Mouse (Mus musculus): Measurements from ENCODE around the gene Gm5134. TPM values are rescaled to one million over a fixed set of nuclear protein-coding genes. Genes with fewer than 3 reads are reported as not detected.

The Gm5134 gene
- not detected for total RNA-seq (2021)
- long read RNA-seq, experiment 1, result 0 reads
- long read RNA-seq, experiment 2, result 0 reads

DNA sequence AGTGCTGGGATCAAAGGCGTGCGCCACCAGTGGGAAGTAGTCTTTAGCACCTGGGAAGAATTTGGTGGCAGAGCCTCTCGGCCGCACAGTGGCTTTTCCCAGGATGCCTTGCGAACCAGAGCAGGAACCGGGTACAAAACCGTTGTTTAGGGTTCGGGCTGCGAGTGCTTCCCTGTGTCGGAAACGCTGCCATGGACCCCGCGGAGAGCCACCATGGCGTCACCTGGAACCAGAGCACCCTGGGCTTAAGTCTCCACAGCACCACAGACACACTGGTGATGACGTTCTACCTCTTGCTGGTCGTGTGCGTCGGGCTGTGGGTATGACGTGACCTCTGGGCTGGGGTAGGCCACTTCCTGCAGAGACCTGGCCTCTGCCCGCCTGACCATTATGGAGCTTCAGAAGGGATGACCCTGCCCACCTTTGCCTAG is at the start of gene Gm5134:
TSS of gene Gm5134 (plus strand) at position 134 of the 431 bp plus-strand sequence.
- no peak for DNase-seq

DNA sequence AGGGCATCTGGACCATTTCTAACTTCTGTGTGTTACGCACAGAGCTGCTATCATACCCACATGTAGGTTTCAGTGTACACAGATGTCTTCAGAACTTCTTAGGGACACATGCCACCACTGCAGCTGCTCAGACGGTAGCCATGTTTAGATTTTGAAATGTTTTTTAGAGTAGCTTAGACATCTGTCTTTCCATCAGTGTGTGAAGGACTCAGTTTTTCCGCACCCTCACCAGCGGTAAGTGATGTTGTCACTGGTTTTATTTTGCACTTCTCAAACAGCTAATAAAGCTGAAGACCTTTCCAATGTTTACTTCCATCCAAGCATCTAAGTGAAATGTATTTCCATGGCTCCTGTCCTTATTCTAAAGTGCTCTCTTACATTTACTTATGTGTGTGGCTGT is 47.4 kb upstream of the Gm5134 start:
- no peak for DNase-seq

DNA sequence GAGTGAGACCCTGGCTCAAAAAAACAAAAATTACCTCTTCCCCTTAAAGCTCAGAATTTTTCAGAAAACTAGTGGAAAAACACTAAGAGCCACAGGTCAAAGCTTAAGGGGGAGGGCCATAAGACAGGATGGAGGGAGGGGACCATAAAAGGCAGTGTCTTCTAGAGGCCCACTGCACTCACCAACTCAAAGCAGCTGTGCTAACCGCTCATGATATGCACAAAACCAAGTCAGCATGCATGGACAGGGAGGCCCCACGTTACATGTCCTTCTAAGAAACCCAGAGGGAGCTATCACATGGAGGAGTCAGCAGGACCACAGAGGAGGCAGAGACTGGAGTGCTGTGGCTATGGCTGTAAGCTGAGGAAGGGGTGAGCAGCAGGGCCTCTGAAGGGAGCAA is 43.6 kb upstream of the Gm5134 start:
- DNase-seq, result no peak

DNA sequence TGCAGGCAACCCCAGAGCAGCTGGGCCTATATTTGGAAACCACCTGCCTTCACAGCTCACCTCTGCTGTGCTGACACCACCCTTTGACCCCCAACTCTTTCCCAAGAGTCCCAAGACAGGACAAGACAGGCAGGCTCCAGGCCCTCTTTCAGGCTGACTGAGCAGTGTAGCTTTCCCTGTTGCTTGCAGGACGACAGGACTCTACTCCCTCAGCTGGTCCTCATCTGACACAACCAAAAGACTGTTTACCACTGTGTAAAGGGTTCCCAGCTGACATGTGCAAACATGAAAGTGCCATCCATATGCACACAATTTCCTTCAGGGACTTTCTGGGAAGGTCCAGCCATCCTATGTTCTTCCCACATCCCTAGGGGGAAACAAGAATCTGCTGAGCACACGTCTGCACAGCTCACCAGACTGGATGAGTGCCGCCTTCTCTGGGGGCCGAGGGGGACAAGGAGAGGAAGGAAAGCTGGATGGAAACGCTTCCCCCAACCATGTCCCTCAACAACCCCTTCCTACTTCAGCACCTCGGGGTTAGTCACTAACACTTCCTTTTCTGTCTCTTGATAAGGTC is 41.2 kb upstream of the Gm5134 start:
- DNase-seq, result no peak

DNA sequence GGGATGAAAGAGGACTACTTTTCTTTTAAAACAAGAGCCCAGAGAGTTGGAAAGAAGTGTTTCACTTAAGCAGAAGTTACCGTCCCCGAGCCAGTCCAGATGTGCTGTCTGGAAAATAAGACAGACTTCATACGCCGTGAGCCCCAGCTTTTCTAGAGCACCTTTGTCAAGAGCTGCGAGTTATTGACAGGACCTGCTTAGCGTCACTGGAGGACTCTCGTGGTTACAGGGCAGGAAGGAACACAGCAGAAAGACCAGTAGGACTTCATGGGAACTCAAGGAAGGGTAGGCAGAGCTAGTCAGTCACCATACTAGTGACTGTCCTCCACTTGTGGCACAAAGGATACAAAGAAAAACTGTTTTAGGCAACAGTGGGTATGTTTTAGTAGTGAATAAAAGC is 38.8 kb upstream of the Gm5134 start:
- DNase-seq, result no peak

DNA sequence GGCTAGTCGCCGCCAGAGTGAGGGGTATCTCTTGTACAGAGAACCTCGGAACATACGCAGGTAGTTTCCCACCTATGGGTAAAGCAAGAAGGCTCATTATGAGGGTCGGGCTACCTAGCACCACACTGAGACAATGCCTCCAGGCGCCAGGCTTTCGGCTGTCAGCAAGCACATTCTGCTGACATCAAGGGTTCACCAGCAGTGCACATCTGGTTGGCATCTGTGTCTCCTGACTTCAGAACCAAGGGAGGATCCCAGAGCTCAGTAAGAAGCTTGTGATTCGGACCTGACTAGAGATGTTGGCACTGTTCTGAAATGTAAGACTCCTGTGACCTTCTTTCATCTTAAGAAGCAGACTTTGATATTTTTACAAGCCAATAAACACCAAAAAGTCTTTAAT is 37.5 kb upstream of the Gm5134 start:
- DNase-seq, result no peak

DNA sequence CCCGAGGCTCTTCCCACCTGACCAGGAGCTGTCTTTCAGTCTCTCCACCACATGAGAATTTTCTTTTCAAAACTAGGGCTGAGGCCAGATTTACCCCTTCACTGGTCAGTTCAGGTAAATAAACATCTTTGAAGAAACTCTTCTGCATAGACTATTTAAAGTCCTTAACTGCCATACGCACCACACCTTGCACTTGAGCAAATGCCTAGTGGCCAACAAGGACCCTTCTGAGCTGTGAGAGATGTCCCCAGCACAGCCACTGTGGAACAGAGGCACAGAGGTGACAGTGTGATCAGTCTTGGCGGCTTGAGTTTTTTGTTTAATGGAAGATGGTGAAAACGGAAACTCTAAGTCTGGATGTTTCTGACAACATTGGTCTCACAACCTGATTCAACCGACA is 35.3 kb upstream of the Gm5134 start:
- DNase-seq, result no peak

DNA sequence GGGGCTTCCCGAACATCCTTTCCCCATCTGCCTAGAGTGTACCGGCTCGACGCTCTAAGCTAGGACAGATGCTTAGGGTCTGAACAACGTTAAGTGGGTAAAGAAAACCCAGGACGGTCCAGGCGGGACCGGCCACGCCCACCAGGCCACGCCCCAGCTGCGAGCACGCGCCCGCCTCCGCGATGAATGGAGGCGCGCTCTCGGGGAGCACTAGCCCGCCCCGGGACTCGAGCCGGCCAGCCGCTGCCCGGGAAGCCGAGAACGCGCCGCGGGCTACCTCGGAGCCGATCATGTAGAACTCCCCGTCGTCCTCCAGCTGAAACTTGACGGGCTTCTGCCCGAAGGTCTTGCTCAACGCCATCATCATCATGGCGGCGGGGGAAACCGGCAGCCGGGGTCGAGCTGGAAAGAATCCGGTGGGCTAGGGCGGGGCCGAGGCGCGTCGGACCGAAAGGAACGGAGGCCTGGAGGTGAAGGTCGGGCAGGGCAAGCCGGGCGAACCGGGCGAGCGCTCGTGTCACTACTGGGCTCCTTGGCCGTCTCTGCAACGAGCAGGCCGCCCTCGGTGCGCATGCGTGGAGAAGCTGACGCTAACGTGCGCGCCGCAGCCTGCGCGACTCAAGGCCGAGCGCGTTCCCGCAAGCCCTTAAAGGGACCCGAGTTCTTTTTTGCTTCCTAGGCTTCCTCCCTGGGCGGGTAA is 33.1 kb upstream of the Gm5134 start, which contains the start of gene Smarcb1:
TSS of gene Smarcb1 (minus strand) at position 592 of the 700 bp plus-strand sequence.
- peak; percentile 95 for DNase-seq

DNA sequence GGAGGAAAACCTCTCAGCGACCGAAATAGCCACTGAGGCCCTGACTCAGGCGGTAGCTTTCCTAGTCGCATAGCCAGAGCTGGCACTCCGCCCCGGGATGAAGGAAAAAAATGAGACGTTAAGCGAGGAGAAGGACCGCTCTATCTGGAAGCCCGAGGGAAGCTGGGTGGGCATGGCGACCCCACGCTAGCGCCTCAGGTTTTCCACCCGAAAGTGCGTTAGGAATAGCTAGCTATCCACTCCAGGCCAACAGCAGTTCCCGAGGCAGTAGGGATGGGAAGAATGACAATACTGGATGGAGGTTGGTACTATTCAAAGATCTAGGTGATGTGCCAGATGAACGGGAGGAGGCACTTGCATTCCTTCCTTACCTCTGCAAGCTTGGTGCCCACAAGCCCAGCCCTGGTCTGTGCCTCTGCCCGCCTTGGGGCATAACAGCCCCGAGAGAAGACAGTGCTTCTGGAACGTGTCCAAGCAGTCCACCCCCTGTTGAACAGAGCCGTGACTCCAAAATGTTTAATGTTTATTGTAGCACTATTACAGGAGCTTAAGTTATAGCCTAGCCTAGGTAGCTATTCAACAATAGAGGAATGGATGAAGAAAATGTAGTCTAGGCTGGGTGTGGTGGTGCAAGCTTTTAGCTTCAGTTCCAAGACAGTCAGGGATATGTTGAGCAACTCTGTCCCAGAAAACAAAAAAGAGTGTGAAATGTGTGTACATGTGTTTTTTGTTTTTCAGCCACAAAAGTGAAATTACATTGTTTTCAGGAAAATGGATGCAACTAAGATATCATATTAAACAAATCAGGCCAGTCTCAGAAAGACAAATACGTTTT is 32.4 kb upstream of the Gm5134 start:
- no peak for DNase-seq

DNA sequence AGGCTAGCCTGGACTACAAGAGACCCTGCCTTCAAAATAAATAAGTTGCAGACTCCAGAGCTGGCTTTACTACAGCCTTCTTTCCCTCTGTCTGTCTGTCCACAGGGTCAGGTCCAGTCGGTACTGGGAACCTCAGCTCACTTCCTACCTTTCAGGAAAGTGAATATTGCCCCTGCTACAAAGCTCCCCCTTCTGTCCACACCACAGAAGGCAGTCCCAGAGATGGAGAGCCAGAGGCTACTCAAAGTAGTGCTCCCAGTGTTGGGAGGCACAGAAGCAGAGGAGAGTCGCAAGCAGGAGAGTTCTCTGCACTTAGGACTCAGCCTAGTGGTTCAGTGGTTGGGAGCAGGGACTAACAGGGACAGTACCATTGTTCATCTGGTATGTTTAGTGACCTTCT is 30.0 kb upstream of the Gm5134 start:
- no peak for DNase-seq

DNA sequence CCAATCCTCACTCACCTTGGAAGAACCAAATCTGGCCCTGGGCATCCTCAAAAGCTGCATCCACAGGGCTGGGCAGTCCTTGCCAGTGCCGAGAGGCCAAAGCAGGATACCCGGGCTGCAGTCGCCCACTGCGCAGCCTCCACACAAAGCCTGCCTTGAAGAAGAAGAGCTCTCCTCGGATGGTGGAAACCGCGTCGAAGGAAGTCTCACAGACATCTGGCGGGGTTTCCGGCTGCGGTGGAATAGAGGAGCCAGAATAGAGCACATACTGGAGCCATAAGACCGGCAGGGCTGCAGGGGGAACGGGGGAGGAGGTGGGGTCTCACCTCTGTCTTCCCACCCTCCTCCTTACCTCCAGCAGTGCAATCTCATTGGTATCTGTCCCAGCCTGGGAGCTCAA is 27.9 kb upstream of the Gm5134 start:
- no peak for DNase-seq

DNA sequence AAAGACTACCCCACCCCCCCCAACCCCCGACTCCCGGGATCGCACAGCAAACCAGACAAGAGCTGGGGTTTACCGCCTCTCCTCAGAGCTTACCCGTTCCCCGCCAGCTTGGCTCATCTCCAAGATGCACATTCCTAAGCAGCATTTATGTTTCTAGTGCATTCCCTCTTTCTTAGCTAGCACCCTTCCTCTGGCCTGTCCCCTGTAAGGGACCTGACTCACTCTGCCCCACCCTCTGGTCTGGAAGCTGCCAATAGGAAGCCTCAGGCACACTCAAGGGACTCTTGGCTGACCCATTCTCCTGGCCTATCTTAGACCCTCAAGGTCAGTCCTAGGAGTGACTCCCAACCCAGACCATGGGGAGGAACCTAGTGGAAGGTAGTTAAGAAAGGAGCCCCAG is 24.0 kb upstream of the Gm5134 start:
- DNase-seq, result peak; percentile 58 to 65

DNA sequence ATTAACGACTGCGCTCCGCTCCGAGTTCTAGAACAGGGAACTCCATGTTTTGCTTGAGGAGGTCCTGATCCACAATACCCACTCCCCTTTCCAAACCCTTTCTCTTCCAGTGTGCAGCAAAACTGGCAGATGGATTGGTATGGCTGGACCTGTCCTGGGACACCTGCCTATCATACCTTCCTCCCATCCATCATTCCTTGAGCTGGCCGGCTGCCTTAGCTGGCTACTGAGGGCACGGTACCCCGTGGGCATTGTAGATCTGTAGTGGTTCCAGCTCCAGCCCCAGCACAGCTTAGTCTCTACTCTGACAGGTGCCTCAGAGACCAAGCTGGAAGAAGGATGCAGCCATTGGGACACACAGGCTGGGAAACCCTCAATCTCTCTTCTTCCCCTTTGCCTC is 23.0 kb upstream of the Gm5134 start:
- no peak for DNase-seq

DNA sequence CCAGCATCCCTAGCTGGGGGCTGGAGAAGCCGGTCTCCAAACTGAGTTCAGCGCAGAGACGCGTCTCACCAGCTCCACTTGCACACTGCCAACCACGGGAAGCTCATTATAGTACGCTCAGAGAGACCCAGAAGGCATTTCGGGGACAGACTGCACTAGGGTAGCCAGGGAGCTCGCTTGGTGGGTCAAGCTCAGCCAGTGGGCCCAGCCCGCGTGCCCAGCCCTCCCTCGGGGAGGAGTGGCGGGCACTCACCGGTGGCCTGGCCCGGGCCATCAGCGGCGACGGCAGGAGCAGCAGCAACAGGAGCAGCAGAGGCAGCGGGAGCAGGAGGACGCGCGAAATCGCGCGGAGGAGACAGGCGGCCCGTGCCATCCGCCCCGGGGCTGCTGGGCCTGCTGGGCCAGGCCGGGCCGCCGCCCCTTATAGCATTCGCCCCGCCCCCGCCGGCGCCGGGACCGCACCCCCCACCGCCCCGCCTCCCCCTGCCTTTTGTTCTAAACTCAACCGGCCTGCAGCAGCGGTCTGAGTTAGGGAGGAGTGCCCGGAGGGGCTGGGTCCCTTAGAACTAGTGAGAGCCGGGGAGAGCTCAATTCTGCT is 22.1 kb upstream of the Gm5134 start:
- peak; percentile 75 to 88 for DNase-seq

DNA sequence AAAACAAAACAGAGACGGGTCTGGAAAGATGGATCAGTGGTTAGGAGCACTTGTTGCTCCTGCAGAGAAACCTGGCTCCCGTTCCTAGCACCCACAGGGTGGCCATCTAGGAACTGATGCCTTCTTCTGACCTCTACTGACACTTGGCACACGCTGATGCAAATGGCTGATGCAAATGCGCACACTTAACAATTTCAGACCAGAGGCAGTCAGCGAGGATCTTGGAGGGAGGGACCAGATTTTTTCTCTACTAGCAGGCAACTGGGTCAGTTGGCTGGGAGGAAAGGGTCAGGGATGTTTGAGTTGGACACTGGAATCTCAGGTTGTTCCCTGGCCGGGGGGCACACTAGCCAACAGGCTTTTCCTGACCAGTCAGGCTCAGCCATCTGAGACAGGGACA is 21.4 kb upstream of the Gm5134 start, which contains the start of gene Chchd10:
TSS of gene Chchd10 (plus strand) at position 240 of the 400 bp plus-strand sequence.
- DNase-seq, result no peak

DNA sequence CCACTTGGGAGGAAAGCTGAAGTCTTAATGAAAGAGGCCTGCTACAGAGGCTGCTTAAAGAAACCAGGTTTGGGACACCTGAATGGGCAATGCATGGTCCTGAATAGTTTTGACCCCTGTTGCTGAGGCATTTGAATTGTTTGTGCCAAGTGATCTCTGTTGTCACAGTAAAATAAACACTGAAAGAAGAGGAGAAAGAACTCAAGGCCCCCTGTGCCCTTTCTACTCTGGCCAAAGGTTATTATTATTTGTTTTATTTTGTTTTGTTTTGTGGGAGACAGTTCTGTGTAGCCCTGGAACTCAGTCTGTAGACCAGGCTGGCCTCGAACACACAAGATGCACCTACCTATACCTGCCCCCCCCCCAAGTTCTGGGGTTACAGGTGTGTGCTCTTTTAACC is 19.3 kb upstream of the Gm5134 start:
- no peak for DNase-seq

DNA sequence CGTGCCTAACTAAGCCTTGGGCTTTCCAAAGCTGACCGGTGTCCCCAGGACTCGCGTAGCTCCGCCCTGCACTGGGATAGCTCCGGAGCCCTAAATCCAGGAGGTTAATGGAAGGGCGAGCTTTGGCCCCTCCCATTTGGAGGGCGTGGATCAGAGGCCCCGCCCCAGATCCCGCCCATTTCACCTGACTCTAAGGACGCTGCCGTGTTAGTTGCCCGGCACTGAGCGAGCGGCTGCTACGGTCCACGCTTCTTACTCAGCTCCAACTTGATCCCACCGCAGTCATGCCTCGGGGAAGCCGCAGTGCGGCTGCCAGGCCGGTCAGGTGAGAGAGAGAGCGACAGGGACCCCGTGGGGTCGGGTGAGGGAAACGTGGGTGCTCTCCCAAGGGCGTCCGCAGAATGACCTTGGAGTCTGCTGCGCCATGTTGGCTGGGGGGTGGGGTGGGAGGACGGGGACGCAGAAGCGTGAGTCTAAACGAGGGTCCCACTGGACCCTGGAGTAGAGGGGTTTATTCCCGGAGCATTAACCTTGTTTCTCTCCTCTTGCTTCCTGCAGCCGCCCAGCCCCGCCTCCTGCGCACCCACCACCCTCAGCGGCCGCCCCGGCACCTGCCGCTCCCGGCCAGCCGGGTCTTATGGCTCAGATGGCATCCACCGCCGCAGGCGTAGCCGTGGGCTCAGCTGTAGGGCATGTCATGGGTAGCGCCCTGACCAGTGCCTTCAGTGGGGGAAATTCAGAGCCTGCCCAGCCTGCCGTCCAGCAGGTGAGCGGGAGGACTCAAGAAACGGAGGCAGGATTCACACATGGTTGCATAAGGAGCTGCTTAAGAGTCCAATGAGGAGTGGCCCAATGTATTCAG is 18.4 kb upstream of the Gm5134 start, which contains the start of gene Mmp11:
TSS of gene Mmp11 (minus strand) at position 817 of the 862 bp plus-strand sequence.
- peak; percentile 87 to 89 for DNase-seq

DNA sequence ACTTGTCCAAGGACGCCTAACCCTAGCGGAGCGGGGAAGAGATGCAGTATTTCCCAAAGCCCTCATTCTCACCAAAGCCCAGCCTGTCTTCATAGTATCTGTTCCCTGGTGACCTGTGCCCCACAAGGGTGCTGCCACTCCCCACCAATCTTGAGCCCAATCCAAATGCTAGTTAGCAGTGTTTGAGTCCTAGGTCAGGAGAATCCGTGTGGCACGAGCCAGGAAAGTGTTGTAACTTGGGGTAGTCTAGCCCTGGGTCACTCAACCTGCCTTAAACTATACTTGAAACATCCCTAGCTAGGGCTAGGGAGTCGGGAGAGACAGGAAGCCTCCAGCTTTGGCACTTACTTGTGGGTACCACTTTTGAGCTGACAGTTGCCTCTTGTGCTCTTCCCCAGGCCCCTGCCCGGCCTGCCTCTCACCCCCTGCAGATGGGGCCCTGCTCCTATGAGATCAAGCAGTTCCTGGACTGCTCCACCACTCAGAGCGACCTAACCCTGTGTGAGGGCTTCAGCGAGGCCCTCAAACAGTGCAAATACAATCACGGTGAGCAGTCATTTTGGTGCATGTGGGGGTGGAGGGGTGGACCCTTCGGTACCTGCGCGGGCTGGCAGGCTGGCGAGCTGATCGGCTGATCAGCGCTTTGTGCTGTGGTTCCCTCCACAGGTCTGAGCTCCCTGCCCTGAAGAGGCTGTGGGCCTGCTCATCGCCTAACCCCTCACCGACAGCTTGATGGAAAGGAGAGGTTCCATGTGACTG is 17.2 kb upstream of the Gm5134 start:
- peak; percentile 35 to 55 for DNase-seq

DNA sequence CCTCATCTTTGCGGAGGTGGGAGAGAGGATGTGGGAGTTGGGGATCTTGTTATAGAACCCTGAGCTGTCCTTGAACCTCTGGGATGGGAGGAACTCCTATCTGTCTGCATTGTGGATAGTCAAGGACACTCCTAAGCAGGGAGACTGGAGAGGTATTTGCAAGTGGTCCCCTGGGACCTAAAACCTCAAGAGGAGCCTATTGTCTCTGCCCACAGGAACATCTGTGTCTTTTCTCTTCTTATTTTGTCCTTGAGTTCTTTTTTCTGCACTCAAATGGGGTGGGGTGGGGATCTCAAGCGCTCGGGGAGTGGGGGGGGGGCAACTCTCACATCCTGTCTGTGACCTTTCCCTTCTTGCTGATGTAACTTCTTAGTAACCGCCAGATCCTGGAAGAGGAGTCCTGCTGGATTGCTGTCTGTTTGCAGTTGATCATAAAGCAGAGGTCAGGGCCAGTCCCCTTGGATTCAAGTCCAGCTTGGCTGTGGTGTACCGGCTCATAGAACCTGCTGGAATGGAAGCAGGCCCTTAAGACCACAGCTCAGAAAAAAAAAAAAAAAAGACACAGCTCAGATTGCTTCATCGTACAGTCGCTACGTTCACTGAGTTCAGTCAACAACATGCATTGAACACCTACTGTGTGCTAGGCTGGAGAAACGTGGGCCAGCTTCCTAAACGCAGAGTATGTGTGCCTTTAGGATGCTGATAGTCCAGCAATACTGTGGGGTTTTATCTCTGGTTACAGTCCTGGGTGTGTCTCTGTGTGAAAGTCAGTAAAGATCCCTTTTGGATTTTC is 16.3 kb upstream of the Gm5134 start:
- DNase-seq, result peak; percentile 68 to 75
